Mouse (Mus musculus) granulocyte monocyte progenitor cell, adult 5-6 weeks (primary cell): ENCODE measurements around the gene Cmbl. TPM values are rescaled to one million over a fixed set of nuclear protein-coding genes. Genes with fewer than 3 reads are reported as not detected.

ENCODE experiments used
- ATAC-seq: replicated peaks from 2 replicates; pipeline ENCODE4 v1.8.0; 2016; ENCODE audit warnings: mild to moderate bottlenecking, moderate TSS enrichment, inconsistent platforms; ENCODE audit not compliant: poor library complexity, severe bottlenecking
- total RNA-seq, 2 experiments: library from RNA; stranded (forward) in 1 of 2; stranded (reverse) in 1 of 2; fragments of 200-712, 200-1000 nt in 1 of 2; fragments of >200 nt in 1 of 2; fragmentation: Nextera tagmentation in 1 of 2; gene quantifications; 2 replicates each; pipeline ENCODE4 v1.2.3; 2014 to 2017

Gene Cmbl
- total RNA-seq, 2 experiments from 2014 or later: not detected

GRCm38 (mm10) chr15:31611976-31612375, 46.8 kb downstream of the Cmbl start:
- ATAC-seq: no peak

- ATAC-seq: no peak
Observed at GRCm38 (mm10) chr15:31613826-31614453, 48.8 kb downstream of the Cmbl start.

GRCm38 (mm10) chr15:31614666-31615065, 49.5 kb downstream of the Cmbl start:
- no peak for ATAC-seq

- no peak for ATAC-seq
Observed at GRCm38 (mm10) chr15:31617261-31617660, 52.1 kb downstream of the Cmbl start.

GRCm38 (mm10) chr15:31619521-31619920, 54.3 kb downstream of the Cmbl start:
- ATAC-seq: no peak

- ATAC-seq: no peak
Observed at GRCm38 (mm10) chr15:31627277-31628154, 62.3 kb downstream of the Cmbl start.

GRCm38 (mm10) chr15:31628180-31628579, 63.0 kb downstream of the Cmbl start:
- no peak for ATAC-seq

GRCm38 (mm10) chr15:31629556-31629955, 64.4 kb downstream of the Cmbl start:
- ATAC-seq: no peak

GRCm38 (mm10) chr15:31631396-31631858, 66.2 kb downstream of the Cmbl start:
- ATAC-seq: no peak

GRCm38 (mm10) chr15:31632478-31632877, 67.3 kb downstream of the Cmbl start:
- no peak; the same call in 1 of the 2 replicates for ATAC-seq

- ATAC-seq: no peak
Observed at GRCm38 (mm10) chr15:31634582-31634981, 69.4 kb downstream of the Cmbl start.

- no peak for ATAC-seq
Observed at GRCm38 (mm10) chr15:31636091-31636595, 71.0 kb downstream of the Cmbl start.

Other genes with a start within 250 kb of the Cmbl start
- gene Ankrd33b, start 197.7 kb upstream of the Cmbl start, total RNA-seq (2014; fragmentation: Nextera tagmentation): 0.11 TPM in 1 of 2 replicates, not detected in the other
- 0.10 TPM in 1 of 2 replicates, not detected in the other for gene Ankrd33b, start 197.7 kb upstream of the Cmbl start, total RNA-seq (2017)
- 1.9 and 6.3 TPM in 2 replicates for gene Ropn1l, start 111.7 kb upstream of the Cmbl start, total RNA-seq (2014; fragmentation: Nextera tagmentation)
- gene Ropn1l, start 111.7 kb upstream of the Cmbl start, total RNA-seq (2017): not detected in 2 replicates
- 27.1 and 34.2 TPM in 2 replicates for gene March6, start 34.3 kb upstream of the Cmbl start, total RNA-seq (2014; fragmentation: Nextera tagmentation)
- gene March6, start 34.3 kb upstream of the Cmbl start, total RNA-seq (2017): 26.4 and 30.3 TPM in 2 replicates
- gene Cct5, start 36.4 kb downstream of the Cmbl start, total RNA-seq (2014; fragmentation: Nextera tagmentation): 412 and 454 TPM in 2 replicates
- 535 and 555 TPM in 2 replicates for gene Cct5, start 36.4 kb downstream of the Cmbl start, total RNA-seq (2017)
- 8.6 and 13.0 TPM in 2 replicates for gene Fam173b, start 36.5 kb downstream of the Cmbl start, total RNA-seq (2014; fragmentation: Nextera tagmentation)
- gene Fam173b, start 36.5 kb downstream of the Cmbl start, total RNA-seq (2017): 7.7 and 11.1 TPM in 2 replicates